Comparison of ENCODE assay signal across 8 mouse cellular contexts in the genomic region with DNA sequence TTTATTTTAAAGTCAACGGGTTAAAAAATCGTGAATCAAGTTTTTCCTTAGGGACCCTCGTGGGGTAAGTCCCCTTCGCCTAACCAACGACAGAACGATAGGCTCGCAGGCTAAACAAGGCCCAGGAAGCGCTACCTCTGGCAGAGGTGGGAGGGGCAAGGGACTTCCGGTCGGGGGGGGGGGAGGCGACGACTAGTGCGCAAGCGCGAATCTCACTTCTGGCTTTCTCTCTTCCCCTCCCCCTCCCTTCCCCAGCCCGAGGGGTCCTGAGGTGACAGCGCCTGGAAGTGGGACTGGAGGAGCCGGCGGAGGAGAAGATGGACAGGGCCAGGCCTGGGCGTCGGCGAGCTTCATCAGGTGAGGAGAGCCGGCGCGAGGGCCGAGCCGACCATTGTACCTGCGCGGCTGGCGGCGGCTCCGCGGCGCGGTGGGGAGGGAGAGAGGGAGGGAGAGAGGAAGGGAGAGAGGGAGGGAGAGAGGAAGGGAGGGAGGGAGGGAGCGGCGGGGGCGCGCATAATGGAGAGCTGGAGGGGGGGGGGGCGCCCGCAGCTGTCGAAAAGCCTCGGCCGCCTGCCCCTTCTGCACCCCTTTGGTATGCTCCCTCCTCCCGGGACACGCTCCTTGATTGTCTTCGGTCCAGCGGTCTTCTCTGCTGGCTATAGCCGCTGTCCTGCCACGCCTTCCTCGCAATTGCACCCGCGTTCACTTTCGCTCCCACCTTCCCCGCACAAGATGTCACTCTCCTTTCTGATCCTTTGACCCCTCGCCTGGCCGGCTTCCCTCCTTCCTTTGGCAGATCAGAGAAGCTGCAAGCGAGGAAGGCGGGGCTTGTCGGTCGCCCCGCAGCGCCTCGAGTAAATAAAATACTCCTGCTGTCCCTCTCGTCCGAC. TPM values are rescaled to one million over a fixed set of nuclear protein-coding genes. Genes with fewer than 3 reads are reported as not detected.
A peak's percentile ranks its signal among the peaks of the same experiment; 100 is the strongest.
DNase-seq lines count a peak whose midpoint lies in the region; ATAC-seq and TF ChIP-seq lines count a peak whose summit lies in the region.

No protein-coding gene starts in this region.

- TF ChIP-seq CTCF in brain, embryonic 14.5 days (IDR thresholded peaks at IDR 0.05; ENCODE audit: borderline replicate concordance, extremely low read depth, insufficient read depth, insufficient read length), result no peak
- no peak for TF ChIP-seq CTCF in midbrain, postnatal 0 days (IDR thresholded peaks at IDR 0.05)

- no peaks in the 10 kb centered on the region for H3K36me3 ChIP-seq in heart, embryonic 11.5 days (ENCODE audit: control insufficient read depth, insufficient read depth, low read length)
- no peaks in the 10 kb centered on the region for H3K36me3 ChIP-seq in kidney, embryonic 15.5 days
- peaks cover 3% of the 10 kb centered on the region; the same call in 1 of the 2 replicates for H3K36me3 ChIP-seq in limb, embryonic 15.5 days
- H3K36me3 ChIP-seq in midbrain, postnatal 0 days (ENCODE audit: insufficient read depth, low read length), result no peaks in the 10 kb centered on the region

- peak; percentile 91 for DNase-seq in CD4-positive helper T cell, adult 2 months (ENCODE audit: low read depth, low spot score)
- peak; percentile 97 for DNase-seq in brain, embryonic 14.5 days (ENCODE audit: low read depth)
- peak; percentile 96 for DNase-seq in midbrain, postnatal 0 days (ENCODE audit: low spot score)
- DNase-seq in spleen, postnatal 14 days (ENCODE audit: low spot score in 2 of 2), result peak; percentile 65 to 70

- H3K27ac ChIP-seq in heart, embryonic 11.5 days (ENCODE audit: low read depth, low read length), result peak overlapping the region; percentile 86
- H3K27ac ChIP-seq in kidney, embryonic 15.5 days, result peak overlapping the region; percentile 96
- H3K27ac ChIP-seq in limb, embryonic 15.5 days, result peak overlapping the region; percentile 93
- H3K27ac ChIP-seq in midbrain, postnatal 0 days (ENCODE audit: low read depth, low read length), result peak overlapping the region; percentile 88

- H3K4me3 ChIP-seq in heart, embryonic 11.5 days (ENCODE audit: low read depth, low read length), result peak overlapping the region; percentile 86
- peak overlapping the region; percentile 73 for H3K4me3 ChIP-seq in kidney, embryonic 15.5 days (replicated peaks)
- peak overlapping the region; percentile 73 for H3K4me3 ChIP-seq in limb, embryonic 15.5 days
- H3K4me3 ChIP-seq in midbrain, postnatal 0 days (ENCODE audit: low read depth, low read length), result peak overlapping the region; percentile 71

- peak overlapping the region; percentile 78 for H3K9ac ChIP-seq in heart, embryonic 11.5 days (ENCODE audit: low read depth, low read length)
- peak overlapping the region; percentile 67 for H3K9ac ChIP-seq in kidney, embryonic 15.5 days
- H3K9ac ChIP-seq in limb, embryonic 15.5 days, result peak overlapping the region; percentile 78
- peak overlapping the region; percentile 78 for H3K9ac ChIP-seq in midbrain, postnatal 0 days (replicated peaks; ENCODE audit: low read length, poor library complexity, severe bottlenecking)

- H3K4me2 ChIP-seq in heart, embryonic 11.5 days, result peak overlapping the region; percentile 65
- H3K4me2 ChIP-seq in kidney, embryonic 15.5 days, result peak overlapping the region; percentile 58
- peak overlapping the region; percentile 42 for H3K4me2 ChIP-seq in limb, embryonic 15.5 days
- peak overlapping the region; percentile 53 for H3K4me2 ChIP-seq in midbrain, postnatal 0 days (ENCODE audit: low read depth, low read length, poor library complexity, severe bottlenecking)

- H3K4me1 ChIP-seq in heart, embryonic 11.5 days (ENCODE audit: control insufficient read depth, insufficient read depth, low read length), result no peaks in the 10 kb centered on the region
- H3K4me1 ChIP-seq in kidney, embryonic 15.5 days, result peaks cover 8% of the 10 kb centered on the region
- peaks cover 7% of the 10 kb centered on the region; the same call in 1 of the 2 replicates for H3K4me1 ChIP-seq in limb, embryonic 15.5 days
- peaks cover 5% of the 10 kb centered on the region; the same call in 1 of the 2 replicates for H3K4me1 ChIP-seq in midbrain, postnatal 0 days (ENCODE audit: insufficient read depth, low read length)

- TF ChIP-seq POLR2A in brain, embryonic 14.5 days (IDR thresholded peaks at IDR 0.05; ENCODE audit: borderline replicate concordance, extremely low read depth, insufficient read depth, insufficient read length, poor library complexity, severe bottlenecking), result peak; percentile 47; the same call in 1 of the 2 replicates

- H3K27me3 ChIP-seq in heart, embryonic 11.5 days (ENCODE audit: control insufficient read depth, insufficient read depth, low read length), result no peaks in the 10 kb centered on the region
- H3K27me3 ChIP-seq in kidney, embryonic 15.5 days, result no peaks in the 10 kb centered on the region
- no peaks in the 10 kb centered on the region for H3K27me3 ChIP-seq in limb, embryonic 15.5 days
- no peaks in the 10 kb centered on the region for H3K27me3 ChIP-seq in midbrain, postnatal 0 days (ENCODE audit: insufficient read depth, low read length)

- ATAC-seq in erythroblast, adult 5-6 weeks (replicated peaks; ENCODE audit: low FRiP score, poor library complexity, severe bottlenecking), result peak; percentile 73
- peak; percentile 74 for ATAC-seq in heart, embryonic 11.5 days (replicated peaks; ENCODE audit: insufficient number of reproducible peaks, low FRiP score, low TSS enrichment)
- ATAC-seq in kidney, embryonic 15.5 days (replicated peaks; ENCODE audit: low FRiP score), result peak; percentile 92
- peak; percentile 84 for ATAC-seq in limb, embryonic 15.5 days (ENCODE audit: insufficient number of reproducible peaks, low FRiP score, low TSS enrichment, low read depth)
- peak; percentile 92 for ATAC-seq in midbrain, postnatal 0 days (ENCODE audit: low FRiP score)

- no peaks in the 10 kb centered on the region for H3K9me3 ChIP-seq in heart, embryonic 11.5 days (replicated peaks; ENCODE audit: control insufficient read depth, low read length)
- H3K9me3 ChIP-seq in kidney, embryonic 15.5 days (replicated peaks), result no peaks in the 10 kb centered on the region
- H3K9me3 ChIP-seq in limb, embryonic 15.5 days, result no peaks in the 10 kb centered on the region
- H3K9me3 ChIP-seq in midbrain, postnatal 0 days (ENCODE audit: low read length), result no peaks in the 10 kb centered on the region

- WGBS in heart, embryonic 11.5 days (ENCODE audit: insufficient replicate concordance), result under 1% methylated on average over 42 of the region's 66 CpGs
- WGBS in kidney, embryonic 15.5 days, result 0% methylated on average over 59 of the region's 66 CpGs
- WGBS in limb, embryonic 15.5 days, result under 1% methylated on average over 40 of the region's 66 CpGs
- WGBS in midbrain, postnatal 0 days, result under 1% methylated on average over 43 of the region's 66 CpGs

RNA-seq across cellular contexts. Expression of a gene that starts 27.3 kb away (rescaled TPM):
- 40.7 and 45.1 TPM in 2 replicates for polyA plus RNA-seq in brain, embryonic 14.5 days (2012; rRNA removed)
- 93.6 and 141 TPM in 2 replicates for total RNA-seq in erythroblast, adult 5-6 weeks (2015; ENCODE audit: low replicate concordance)
- total RNA-seq in erythroblast, adult 5-6 weeks (2017; ENCODE audit: low replicate concordance), result 90.5 and 92.9 TPM in 2 replicates
- 24.6 and 24.8 TPM in 2 replicates for polyA plus RNA-seq in heart, embryonic 11.5 days (2014; fragmentation: Nextera tagmentation; extraction: Ambion mirVana)
- polyA plus RNA-seq in kidney, embryonic 15.5 days (2015; fragmentation: Nextera tagmentation; extraction: Ambion mirVana), result 28.8 and 33.2 TPM in 2 replicates
- polyA plus RNA-seq in limb, embryonic 15.5 days (2015; fragmentation: Nextera tagmentation; extraction: Ambion mirVana), result 36.1 and 36.9 TPM in 2 replicates
- 26.7 and 40.0 TPM in 2 replicates for total RNA-seq in midbrain, postnatal 0 days (2014; rRNA removed)
- polyA plus RNA-seq in midbrain, postnatal 0 days (2015; fragmentation: Nextera tagmentation; extraction: Ambion mirVana), result 32.0 and 34.7 TPM in 2 replicates

RNA-seq across cellular contexts. Expression of a gene that starts 37.8 kb away (rescaled TPM):
- polyA plus RNA-seq in brain, embryonic 14.5 days (2012; rRNA removed), result 7.8 and 8.2 TPM in 2 replicates
- 1.7 and 6.5 TPM in 2 replicates for total RNA-seq in erythroblast, adult 5-6 weeks (2015; ENCODE audit: low replicate concordance)
- total RNA-seq in erythroblast, adult 5-6 weeks (2017; ENCODE audit: low replicate concordance), result 3.9 and 4.7 TPM in 2 replicates
- 23.6 and 24.5 TPM in 2 replicates for polyA plus RNA-seq in heart, embryonic 11.5 days (2014; fragmentation: Nextera tagmentation; extraction: Ambion mirVana)
- polyA plus RNA-seq in kidney, embryonic 15.5 days (2015; fragmentation: Nextera tagmentation; extraction: Ambion mirVana), result 28.8 and 28.9 TPM in 2 replicates
- 24.3 and 24.7 TPM in 2 replicates for polyA plus RNA-seq in limb, embryonic 15.5 days (2015; fragmentation: Nextera tagmentation; extraction: Ambion mirVana)
- total RNA-seq in midbrain, postnatal 0 days (2014; rRNA removed), result 10.1 and 12.6 TPM in 2 replicates
- 13.4 and 15.0 TPM in 2 replicates for polyA plus RNA-seq in midbrain, postnatal 0 days (2015; fragmentation: Nextera tagmentation; extraction: Ambion mirVana)

RNA-seq across cellular contexts. Expression of a gene that starts 45.9 kb away (rescaled TPM):
- 73.9 and 88.9 TPM in 2 replicates for polyA plus RNA-seq in brain, embryonic 14.5 days (2012; rRNA removed)
- 14.0 and 55.6 TPM in 2 replicates for total RNA-seq in erythroblast, adult 5-6 weeks (2015; ENCODE audit: low replicate concordance)
- total RNA-seq in erythroblast, adult 5-6 weeks (2017; ENCODE audit: low replicate concordance), result 42.2 and 47.1 TPM in 2 replicates
- polyA plus RNA-seq in heart, embryonic 11.5 days (2014; fragmentation: Nextera tagmentation; extraction: Ambion mirVana), result 172 and 199 TPM in 2 replicates
- 216 and 240 TPM in 2 replicates for polyA plus RNA-seq in kidney, embryonic 15.5 days (2015; fragmentation: Nextera tagmentation; extraction: Ambion mirVana)
- 220 and 225 TPM in 2 replicates for polyA plus RNA-seq in limb, embryonic 15.5 days (2015; fragmentation: Nextera tagmentation; extraction: Ambion mirVana)
- total RNA-seq in midbrain, postnatal 0 days (2014; rRNA removed), result 76.5 and 103 TPM in 2 replicates
- polyA plus RNA-seq in midbrain, postnatal 0 days (2015; fragmentation: Nextera tagmentation; extraction: Ambion mirVana), result 224 and 233 TPM in 2 replicates

Comparison
In these comparisons a context has a peak if more than half of its experiments do, and no peak if none do; other contexts are left out.
1. Peak in every context shown above with its lines: DNase-seq, ATAC-seq, H3K4me3 ChIP-seq and H3K27ac ChIP-seq.